Mouse (Mus musculus): ENCODE results near the gene Plcg2.

DNA sequence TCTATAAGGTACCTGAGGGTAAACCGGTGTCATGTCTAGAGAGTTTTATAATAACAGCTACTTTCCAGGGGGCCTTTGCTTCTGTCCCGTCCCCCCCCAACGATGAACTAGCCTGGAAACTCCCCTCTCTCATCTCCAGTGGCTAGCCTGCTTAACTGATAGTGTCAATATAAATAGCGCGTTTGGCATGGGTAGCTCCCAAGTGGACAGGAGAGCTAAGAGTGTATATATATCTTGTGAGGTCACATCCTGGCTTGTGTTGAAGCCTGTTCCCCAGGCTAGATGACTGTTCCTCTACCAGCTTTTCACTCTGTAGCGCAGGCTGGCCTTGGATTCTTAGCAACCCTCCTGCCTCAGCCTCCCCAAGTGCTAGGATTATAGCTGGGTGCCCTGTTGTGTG is 3.2 kb downstream of the Plcg2 start:
- no peak for TF ChIP-seq CTCF (IDR thresholded peaks at IDR 0.05; ENCODE audit: low read depth, low read length)
- TF ChIP-seq POLR2A (IDR thresholded peaks at IDR 0.05; ENCODE audit: extremely low read depth, insufficient read depth, low read length) = no peak

Measured in liver, adult 2 months (tissue).